Mouse (Mus musculus) testis, adult 2 months (tissue): Measurements from ENCODE around the gene Cbl.

ENCODE experiments used
- CTCF ChIP-seq: fragments of 200-500 bp; IDR thresholded peaks from 2 replicates; pipeline ENCODE4 v1.5.1; 2012; ENCODE audit warnings: low read depth, mild to moderate bottlenecking, inconsistent platforms, low read length, moderate library complexity; ENCODE audit not compliant: control insufficient read depth, insufficient read depth, insufficient replicate concordance
- POLR2A ChIP-seq: fragments of 200-500 bp; IDR thresholded peaks from 2 replicates; pipeline ENCODE4 v1.6.1; 2012; ENCODE audit warnings: low read depth, mild to moderate bottlenecking, inconsistent platforms, low read length, moderate library complexity; ENCODE audit not compliant: control insufficient read depth

DNA sequence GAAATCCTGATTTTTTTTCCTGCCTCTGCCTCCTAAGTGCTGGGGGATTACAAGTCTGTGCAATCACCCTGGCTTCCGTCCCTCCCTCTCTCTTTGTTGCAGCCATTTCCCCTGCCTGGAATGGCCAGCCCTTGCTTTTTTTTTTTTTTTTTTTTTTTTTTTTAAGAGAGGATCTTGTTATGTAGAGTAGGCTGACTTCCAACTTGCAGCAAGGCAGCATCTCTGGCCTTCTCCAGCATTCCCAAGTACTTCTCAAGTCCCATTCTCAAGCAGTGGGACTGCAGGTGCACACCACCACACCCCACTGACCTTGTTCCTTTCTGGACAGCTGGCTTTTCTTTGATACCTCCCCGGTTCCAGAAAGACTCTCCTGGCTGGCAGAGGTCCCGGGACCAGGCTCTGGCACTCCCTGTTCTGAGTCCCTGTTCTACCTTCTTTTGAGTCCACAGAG, 106.5 kb downstream of the Cbl start:
- no peak for TF ChIP-seq POLR2A
- TF ChIP-seq CTCF: no peak
